Mouse (Mus musculus) kidney, adult 8-10 months (tissue): ENCODE measurements around the gene Dusp19.
A peak's percentile ranks its signal among the peaks of the same experiment; 100 is the strongest.

Experiments
- DNase-seq, 2 experiments: peaks; one replicate each; pipeline ENCODE4 v3.0.0; 2022

The Dusp19 gene

DNA sequence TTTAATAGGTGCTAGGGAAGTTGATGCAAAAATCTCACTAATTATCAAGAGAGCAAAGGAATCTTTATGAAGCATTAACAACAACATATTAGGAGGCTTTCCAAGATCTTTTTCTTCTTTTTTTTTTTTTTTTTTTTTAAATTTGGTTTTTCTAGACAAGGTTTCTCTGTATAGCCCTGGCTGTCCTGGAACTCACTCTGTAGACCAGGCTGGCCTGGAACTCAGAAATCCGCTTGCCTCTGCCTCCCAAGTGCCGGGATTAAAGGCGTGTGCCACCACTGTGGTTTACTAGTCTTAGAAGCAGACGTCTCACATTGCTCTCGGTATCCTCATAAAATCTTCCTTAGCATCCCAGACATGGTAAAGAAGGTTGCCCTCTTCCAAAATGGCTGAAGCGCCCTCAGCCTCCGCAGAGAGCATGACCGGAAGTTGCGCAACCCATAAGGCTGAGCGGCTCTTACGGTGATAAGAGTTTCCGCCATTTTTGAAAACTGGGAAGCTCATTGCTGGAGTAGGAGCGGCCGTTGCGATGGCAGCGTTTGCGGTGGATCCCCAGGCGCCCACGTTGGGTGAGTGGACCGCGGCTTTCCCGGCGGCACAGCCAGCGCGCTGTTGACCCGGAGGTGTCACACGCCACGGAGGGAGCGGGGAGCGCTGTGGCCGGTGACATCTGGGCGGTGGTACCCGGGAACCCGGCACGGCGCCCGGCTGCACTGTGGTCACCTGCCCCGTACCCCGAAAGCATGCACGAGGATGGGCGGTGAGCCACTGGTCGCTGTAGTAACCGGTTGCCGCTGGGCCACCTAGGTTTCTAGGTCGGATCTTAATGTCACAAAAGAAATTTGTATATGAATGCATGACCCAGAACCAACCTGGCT lies 21.8 kb downstream of the Dusp19 start:
- DNase-seq = peak; percentile 89 to 94

DNA sequence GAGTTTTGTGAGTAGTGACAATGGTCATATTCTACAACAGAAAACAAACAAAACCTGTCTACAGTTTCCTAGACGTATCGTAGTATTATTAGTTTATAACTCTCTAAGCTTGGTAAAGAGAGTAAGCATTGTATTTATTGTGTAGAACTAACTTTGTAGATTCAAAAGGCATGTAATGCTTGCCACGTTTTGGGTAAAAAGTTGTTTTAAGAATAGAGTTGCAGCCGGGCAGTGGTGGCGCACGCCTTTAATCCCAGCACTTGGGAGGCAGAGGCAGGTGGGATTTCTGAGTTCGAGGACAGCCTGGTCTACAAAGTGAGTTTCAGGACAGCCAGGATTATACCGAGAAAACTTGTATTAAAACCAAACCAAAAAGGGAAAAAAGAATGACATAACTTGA lies 22.6 kb downstream of the Dusp19 start:
- no peak for DNase-seq

DNA sequence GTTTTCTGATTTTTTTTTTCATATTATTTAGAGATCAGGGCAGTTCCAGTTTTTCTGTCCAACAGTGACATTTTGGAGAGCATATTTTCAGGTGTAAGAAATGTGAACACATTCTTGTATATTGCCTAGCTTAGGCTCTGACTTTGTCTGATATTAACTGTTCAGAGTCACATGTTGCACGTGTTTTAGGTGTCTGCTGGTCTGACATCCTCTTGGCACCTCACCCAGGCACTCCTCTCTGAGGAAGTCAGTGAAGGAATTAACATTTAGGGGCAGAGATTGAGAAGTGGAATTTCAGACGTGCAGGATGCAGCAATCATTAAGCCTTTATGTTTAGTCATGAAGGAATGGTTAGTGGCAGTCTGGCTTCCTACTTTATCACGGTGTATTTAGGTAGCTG lies 23.0 kb downstream of the Dusp19 start:
- peak in 1 of 2 experiments; percentile 19 for DNase-seq

DNA sequence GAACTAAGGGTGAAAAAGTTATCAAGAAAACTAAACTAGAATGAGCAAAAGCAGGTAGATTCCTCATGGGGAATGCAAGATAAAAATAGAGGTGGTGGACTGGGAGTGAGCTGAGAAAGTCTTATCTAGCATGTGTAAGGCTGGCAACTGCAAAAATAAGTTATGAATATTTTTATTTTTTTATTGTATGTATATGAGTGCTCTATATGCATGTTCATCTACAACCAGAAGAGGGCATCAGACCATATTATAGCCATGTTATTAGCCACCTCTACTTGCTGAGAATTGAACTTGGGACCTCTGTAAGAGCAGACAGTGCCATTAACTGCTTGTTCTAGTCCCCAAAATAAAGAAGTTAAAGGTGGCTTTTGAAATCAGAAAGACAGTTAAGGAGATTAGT lies 44.6 kb downstream of the Dusp19 start:
- no peak for DNase-seq

DNA sequence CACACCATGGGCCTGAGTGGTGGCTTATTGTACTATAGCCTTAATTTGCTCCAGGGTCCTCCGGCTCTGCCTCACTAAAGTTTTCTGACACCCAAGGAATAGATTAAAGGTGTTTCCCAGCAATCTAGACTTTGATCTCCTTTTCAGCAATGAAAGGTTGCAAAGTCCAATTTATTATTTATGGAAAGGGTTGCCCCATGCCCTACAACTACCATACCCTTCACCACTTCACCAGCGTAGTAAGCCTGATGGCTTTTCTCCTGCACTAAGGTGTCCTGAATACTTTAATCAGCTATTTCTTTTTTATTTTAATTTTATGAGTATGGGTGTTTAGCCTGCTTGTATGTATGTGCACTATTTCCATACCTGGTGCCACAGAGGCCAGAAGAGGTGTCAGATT lies 45.8 kb downstream of the Dusp19 start:
- DNase-seq = no peak

DNA sequence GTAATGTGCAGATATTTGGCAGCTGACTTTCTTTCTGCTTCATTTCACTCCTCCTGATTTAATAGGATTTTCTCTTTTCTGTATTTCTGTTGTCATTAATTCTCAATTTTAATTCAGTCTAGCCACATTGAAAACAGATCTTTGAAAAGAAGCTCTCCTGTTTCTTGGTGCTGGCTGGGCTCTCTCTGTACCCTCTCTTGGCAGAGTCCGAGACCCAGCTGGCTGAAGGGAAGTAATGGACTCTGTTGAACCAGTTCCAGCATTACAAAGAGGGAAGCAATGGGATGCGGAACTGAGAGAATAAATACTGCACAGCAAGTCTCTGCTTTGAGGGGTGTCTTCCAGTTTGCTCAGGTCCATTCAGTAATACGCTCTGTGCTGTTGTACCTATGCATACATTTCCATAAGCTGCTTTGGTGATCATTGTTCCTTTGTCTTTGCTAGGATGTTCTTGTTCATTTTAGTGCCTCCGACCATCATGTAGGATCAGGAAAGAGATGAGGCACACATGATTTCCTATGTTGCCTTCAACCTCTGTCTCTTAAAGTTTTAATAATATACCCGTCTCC lies 50.6 kb downstream of the Dusp19 start:
- no peak for DNase-seq

DNA sequence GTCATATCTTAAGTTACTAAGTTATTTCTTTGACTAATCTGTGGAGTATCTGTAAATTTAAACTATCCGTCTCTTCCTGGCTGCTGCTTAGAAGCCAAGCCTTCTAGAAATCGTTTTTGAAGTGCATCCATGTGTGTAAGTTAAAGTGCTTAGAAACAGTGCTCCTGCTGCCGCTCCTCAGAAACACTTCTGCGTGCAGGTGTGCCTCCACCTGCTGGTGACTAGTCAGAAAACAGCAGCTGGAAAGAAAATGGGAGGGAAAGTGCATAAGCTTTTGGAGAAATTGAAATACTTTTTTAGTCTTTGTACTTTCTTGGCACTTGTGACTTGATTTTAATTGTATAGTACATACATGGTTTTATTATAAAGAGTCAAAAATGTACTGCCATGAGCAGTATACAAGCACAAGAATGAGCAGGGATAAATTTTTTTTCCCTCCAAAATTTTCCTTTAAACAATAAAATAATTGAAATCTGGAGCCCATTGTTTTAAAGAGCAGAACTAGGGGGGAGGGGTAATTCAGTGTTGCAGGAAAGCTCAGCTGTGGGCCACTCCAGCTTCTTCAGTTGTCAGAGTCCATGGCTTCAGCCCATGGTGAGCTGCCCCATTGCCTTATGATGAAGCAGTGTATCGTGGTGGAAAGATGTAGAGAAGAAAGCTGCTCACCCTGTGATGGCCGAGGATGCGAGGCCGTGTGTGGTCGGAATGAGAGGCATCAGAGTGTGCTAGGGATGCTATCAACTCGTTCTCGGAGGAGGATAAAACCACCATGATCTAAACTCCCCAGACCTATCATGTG lies 53.2 kb downstream of the Dusp19 start:
- peak in 1 of 2 experiments; percentile 13 for DNase-seq

DNA sequence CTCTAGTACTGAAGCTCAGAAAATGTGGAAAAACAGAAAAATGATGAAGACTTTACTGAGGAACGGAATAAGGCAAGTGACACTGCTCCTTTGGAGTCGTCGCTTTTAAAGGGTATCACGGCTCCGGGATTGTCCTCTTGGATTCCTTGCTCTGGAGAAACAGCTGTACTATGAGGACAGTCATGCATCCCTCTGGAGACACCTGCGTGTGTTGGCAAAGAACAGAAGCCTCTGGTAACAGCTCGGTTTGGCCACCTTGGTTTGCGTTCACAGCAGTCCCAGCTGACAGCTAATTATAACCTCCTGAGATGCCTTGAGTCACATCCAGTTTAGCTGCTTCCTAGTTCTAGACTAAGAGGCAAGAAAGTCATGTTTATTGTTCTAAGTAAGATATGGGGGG lies 62.0 kb downstream of the Dusp19 start:
- no peak for DNase-seq
